Mouse (Mus musculus): ENCODE results near the gene Snx18.

The Snx18 gene

DNA sequence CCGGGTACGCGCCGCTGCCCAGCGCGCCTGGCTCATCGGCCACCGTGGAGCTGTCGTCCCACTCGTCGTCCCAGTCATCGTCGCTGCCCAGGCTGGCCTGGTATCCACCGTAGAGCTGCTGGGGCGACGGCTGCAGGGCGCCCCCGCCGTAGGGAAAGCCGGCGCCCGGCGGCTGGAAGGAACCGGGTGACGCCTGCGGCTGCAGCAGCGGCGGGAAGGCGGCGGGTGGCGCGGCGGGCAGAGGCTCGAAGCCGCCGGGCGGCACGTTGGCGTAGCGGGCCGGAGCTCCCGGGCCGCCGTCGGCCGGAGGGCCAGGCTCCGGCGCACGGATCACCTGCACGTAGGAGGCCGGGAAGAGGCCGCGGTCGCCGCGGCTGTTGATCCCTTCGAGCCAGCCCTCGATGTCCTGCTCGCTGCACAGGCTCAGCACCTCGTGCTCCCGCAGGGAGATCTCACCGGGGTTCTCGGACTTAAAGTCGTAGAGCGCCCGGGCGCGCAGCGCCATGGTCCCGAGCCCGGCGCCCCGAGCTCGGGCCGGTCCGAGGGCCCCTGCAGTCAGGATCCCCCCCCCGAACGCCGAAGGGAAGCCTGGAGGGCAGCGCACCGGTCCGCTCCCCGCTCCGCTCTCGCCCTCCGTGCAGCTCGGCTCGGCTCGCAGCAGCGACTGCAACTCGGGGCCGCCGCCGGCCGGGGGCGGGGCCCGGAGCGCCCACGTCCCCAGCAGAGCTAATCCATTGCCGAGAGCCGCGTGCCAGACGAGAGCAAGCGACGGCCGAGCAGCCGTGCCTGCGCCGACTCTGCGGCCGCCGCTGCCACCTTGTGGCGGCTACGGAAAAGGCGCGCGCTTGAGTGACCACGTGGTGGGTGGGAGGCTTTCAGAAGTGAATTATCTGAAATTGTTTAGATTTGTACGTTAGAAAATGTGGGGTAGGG is at the start of gene Snx18:
Snx18 (minus strand) TSS at position 674 of the 933 bp plus-strand sequence.
- peak; percentile 77 for DNase-seq (ENCODE audit: low read depth)

DNA sequence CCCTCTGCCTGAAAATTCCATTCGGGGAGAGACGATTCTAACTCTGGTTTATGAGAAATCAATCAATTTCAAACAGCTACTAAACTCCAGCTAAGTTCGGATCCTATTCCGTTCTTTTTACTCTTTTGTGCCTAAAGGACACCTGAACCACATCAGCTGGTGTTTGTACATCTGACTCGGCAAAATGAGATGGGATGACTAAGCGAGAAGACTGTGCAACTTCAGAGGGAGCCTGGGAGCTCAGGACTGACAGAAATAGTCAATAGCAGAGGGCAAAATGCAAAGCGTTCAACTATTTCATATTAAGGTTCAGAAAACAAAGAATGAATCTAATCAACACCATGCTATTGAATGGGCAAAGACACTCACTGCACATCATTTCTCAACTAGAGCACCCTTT is 45.5 kb upstream of the Snx18 start:
- DNase-seq (ENCODE audit: low read depth), result no peak

GRCm38 (mm10) chr13:113663151-113663779 is 44.9 kb upstream of the Snx18 start, which contains the start of gene Hspb3:
Hspb3 (minus strand) TSS chr13:113663676.
- DNase-seq (ENCODE audit: low read depth), result no peak

DNA sequence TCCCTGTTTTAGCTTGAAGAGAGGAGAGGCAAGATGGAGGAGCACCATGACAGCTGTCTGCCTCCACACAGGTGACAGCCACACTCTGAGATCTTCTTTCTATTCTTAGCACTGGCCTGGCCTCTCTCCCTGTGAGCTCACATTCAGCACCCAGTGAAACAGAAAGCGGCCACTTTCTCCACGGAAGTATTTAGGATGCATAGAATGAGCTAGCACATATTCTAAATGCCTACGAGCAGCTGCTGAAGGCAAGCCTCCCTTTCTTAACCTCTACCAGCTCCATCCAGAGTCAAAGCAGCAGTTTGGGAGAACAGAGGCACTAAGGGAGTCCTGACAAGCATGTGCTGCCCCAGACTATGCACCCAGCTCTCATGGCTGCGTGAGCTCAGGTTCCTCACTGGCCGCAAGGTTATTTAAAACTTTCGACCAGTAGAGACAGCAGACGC is 43.5 kb upstream of the Snx18 start:
- no peak for DNase-seq (ENCODE audit: low read depth)

DNA sequence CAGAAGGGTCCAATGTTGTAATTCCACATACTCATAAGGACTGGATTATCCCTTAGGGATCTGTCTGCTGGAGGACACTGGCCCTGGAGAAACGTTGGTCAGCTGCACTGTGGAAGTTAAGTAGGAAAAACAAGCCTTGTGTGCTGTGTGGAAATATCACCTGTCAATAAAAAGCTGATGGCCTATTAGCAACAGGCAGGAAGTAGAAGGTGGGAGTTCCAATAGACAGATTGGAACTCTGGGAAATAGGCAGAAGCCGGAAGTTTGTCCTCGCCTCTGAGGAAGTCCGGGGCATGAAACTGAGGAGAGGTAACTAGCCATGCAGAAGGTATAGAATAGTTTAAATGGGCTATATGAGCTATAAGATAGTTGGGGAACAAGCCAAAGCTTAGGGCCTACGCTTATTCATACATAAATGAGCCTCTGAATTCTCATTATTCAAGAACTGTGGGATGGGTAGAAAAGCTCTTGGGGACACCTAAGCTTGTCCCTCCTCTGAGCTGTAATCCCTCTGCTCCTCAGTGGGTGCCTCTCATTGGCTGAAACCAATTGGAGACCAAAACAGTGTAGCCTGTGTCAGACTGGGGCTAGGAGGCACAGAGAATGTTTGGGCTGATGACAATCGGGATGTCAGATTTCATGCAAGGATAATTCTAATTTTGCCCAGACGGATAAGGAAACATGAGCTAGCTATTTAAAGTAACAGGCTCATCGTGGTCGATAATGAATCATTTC is 42.4 kb upstream of the Snx18 start:
- no peak for DNase-seq (ENCODE audit: low read depth)

DNA sequence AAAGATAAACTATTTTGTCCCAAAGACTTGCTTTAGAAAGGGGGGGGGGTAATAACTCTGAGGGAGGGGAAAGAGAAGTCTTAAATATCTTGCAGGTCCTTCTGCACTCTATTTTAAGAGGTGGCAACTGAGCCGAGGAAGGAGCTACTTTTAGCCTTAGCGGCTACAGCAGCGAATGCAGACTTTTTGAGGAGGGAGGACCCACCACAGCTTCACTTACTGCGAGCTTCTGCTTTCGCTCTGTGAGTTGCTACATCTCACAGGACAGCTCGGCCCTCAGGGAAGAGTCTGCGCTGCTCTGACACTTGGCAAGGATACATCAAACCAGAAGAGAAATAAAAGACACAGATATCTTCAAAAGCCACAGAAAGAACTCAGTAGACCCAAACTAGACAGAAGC is 38.8 kb upstream of the Snx18 start:
- no peak for DNase-seq (ENCODE audit: low read depth)

DNA sequence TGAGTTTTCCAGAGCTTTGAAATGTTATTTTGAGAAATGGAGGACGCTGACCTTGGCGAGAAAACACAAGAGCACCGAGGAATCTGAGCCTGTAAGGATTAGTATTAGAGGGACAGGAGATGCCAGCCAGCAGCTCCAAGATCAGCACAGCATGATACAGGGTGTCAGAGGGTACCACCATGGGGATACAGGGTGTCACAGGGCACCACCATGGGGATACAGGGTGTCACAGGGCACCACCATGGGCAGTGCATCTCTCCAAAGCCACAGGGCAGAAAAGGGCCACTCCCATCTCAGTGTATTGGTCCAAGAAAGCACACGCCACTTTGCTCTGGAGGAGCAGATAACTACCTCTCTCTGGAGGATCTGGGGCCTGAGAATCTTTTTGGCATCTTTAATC is 38.3 kb upstream of the Snx18 start:
- no peak for DNase-seq (ENCODE audit: low read depth)

DNA sequence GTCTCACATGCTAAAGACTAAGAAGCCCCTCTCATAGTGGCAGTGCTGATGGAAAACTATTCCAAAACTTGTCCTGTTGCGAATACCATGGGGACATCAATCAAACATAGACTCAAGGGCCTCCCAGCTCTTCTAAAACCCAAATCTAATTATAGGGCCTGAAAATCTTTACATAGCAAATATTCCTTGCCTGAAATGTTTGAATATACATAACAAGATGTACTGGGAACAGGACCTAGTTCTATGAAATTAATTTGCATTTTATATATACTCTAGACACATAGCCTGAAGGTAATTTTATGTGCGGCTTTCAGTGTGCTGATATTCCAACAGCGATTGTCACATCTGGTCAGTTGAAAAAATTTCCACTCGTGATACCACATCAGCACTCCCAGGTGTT is 37.1 kb upstream of the Snx18 start:
- no peak for DNase-seq (ENCODE audit: low read depth)

DNA sequence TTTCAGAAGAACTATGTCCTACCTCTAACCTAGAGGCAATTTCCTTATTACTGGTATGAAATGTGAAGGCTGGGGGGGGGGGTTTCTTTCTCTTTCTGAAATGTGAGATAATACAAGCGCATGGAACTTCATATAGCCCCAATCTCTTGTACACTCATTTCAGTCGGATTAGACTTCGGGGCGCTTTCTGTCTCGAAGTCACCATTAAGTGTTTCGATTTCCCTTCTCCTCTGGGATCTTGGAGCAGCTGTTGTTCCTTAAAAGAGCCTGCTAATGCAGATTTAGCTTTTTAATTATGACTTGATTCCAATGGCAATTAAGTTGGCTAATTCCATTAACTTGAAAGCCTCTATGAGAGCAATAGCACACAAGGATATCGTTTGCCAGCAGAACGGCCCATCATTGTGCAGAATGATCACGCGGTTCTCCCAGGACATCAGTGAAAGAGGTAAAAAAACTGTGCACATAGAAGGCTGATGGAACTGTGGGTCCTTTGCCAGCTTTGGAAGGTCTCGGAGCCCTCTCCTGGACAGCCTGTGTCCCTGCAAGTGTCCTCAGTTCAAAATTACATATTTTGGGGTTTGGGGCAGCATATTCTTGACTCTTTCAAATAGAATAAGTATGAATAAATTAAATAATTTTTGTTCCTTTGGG is 22.7 kb upstream of the Snx18 start:
- DNase-seq (ENCODE audit: low read depth), result no peak

DNA sequence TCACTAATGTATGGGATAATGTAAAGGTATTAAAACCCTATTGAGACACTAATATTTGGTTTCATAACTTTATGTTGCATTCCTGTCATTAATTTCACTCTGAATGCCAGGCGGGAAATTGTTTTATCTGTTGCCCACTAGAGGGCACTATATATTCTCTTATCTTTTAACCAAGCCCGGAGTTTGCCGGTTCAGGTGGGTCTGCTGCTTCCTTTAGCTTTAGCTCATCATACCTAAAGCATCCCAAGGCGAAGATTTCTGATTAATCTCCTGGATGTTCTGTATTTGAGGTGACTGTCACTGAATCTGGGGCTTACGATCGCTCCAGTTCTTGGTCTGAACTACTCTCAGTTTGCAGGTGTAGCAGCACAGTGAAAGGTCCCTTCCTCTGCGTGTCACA is 20.6 kb upstream of the Snx18 start:
- no peak for DNase-seq (ENCODE audit: low read depth)

DNA sequence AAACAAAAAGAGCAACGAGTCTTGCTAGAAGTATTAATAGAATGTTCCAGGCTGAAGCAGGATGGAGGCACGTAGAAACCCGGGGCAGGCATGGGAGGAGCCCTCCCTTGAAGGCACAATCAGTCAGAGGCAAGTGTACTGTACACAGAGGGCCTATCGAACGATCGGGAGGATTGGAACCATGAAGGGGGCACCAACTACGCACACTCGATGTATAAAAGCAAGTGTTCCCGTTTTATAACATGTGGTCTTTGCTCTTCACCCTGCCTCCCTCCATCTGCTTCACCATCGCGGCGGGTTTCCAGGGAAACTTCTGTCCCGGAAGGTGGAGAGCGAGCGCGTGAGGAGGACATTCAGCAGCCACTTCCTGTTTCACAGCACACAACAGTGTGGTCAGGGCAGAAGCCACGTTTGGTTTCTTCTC is 17.4 kb upstream of the Snx18 start:
- no peak for DNase-seq (ENCODE audit: low read depth)

- no peak for DNase-seq (ENCODE audit: low read depth)
Observed at GRCm38 (mm10) chr13:113634732-113635481, 16.5 kb upstream of the Snx18 start.

GRCm38 (mm10) chr13:113632506-113632905 is 14.1 kb upstream of the Snx18 start:
- no peak for DNase-seq (ENCODE audit: low read depth)

- DNase-seq (ENCODE audit: low read depth), result no peak
Observed at GRCm38 (mm10) chr13:113627601-113628000, 9.2 kb upstream of the Snx18 start.

- no peak for DNase-seq (ENCODE audit: low read depth)
Observed at GRCm38 (mm10) chr13:113622865-113623255, 4.5 kb upstream of the Snx18 start.

DNA sequence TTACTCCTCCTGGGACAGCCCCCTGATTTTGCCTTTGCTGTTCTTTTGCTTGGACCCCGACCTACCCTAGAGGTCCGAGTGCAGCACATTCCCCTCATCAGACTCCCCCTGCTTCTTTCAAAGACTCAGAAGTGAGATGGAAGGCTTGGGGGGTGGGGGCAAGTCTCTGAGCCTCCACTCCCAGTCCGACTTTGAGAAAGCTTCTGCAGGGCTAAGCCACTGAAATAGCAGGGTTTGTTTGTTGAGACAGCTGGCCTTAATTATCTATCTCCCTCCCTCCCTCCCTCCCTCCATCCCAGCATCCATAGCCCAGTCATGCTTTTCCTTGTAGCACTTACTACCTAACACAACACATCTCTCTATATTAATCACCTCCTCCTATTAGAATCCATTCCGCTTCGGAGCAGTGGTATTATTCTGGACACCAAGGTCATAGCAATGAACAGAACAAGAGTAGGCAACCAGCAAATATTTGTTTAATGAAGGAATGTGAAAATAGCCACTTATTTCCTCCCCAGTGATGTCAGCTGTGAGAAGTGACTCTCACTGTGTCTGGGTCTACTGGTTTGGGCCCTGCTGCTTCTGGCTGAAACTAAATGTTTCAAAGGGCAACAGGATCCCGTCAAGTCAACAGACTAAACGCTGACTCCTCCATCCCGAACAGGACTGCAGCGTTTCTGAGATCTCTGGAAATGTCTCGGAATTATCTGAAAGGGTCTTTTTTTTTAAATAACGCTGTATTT is 3.9 kb upstream of the Snx18 start:
- peak; percentile 57 for DNase-seq (ENCODE audit: low read depth)

- no peak for DNase-seq (ENCODE audit: low read depth)
Observed at GRCm38 (mm10) chr13:113619003-113619402, 639 bp upstream of the Snx18 start.

DNA sequence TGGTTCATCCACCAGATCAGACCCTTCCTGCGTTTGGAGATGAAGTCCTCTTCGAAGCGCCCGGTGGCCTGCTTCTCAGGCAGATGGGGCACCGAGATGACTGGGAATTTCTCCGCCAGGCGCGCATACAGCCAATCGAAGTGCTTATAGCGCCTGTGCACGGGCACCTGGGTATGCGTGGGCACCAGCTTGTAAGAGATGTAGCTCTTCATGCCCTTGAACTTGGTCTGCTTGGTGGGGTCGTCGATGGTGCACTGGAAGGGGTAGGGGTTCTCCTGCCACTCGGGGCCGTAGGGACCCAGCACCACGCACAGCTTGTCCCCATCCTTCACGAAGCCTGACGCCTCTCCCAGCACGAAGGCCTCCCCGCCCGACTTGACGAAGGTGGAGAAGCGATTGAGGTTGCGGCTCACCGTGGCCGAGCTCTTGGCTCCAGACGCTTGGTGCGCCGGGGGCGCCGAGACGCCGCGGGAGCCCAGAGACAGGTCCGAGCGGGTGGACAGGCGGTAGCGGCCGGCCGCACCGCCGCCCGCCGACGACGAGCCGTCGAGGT is 950 bp downstream of the Snx18 start:
- DNase-seq (ENCODE audit: low read depth), result no peak

DNA sequence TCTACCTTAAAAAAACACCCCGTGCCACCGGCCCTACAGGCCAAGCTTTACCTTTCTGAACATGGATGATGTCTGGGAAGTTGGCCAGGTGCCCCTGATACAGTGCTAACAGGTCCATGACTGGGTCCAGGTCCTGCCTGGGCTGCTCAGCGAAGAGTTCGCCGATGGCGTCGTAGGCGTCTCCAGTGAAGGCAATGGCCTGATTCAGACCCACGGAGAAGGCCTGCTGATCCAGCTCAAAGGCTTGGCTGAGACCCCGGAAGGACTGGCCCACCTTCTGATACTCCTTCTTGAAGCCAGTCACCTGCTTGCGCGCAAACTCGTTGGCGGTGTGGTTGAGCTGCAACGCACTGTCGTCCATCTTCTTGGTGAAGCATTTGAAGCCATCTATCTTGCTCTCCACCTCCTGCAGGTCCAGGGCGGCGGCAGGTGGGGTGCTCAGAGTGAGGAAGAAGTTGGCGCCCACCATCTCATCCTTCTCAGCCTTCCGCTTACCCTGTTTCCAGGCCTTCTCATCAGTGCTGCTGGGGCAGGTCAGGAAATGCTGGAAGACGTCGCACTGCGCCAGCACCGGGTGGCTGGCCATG is 1.5 kb downstream of the Snx18 start:
- no peak for DNase-seq (ENCODE audit: low read depth)

Data from fibroblast of lung, adult 2 months (primary cell).